Comparison of ENCODE assay signal across 9 mouse cellular contexts in genomic region chr15:78119248-78119647, GRCm38 (mm10). TPM values are rescaled to one million over a fixed set of nuclear protein-coding genes. Genes with fewer than 3 reads are reported as not detected.
A peak's percentile ranks its signal among the peaks of the same experiment; 100 is the strongest.
DNase-seq lines count a peak whose midpoint lies in the region; ATAC-seq and TF ChIP-seq lines count a peak whose summit lies in the region.
"Had no signal": no experiment of that assay in that cellular context is flagged by ENCODE, and none has a peak within 500 bp of the region (broad histone marks: within the 10 kb centered on the region; RNA-seq: fewer than 3 reads in every experiment).

No protein-coding gene starts in this region.

- no peak overlapping the region for H3K9ac ChIP-seq in liver, embryonic 11.5 days (ENCODE audit: low read depth, low read length)
- no peak overlapping the region for H3K9ac ChIP-seq in embryonic facial prominence, embryonic 15.5 days
- peak overlapping the region; percentile 85 for H3K9ac ChIP-seq in hindbrain, embryonic 14.5 days
- H3K9ac ChIP-seq in midbrain, postnatal 0 days (replicated peaks; ENCODE audit: low read length, poor library complexity, severe bottlenecking), result peak overlapping the region; percentile 83

- no peaks in the 10 kb centered on the region for H3K36me3 ChIP-seq in liver, embryonic 11.5 days (ENCODE audit: control insufficient read depth, insufficient read depth, low read length)
- no peaks in the 10 kb centered on the region for H3K36me3 ChIP-seq in embryonic facial prominence, embryonic 15.5 days
- no peaks in the 10 kb centered on the region for H3K36me3 ChIP-seq in hindbrain, embryonic 14.5 days (replicated peaks; ENCODE audit: control insufficient read depth, insufficient read depth)
- no peaks in the 10 kb centered on the region for H3K36me3 ChIP-seq in midbrain, postnatal 0 days (ENCODE audit: insufficient read depth, low read length)

- DNase-seq in liver, embryonic 11.5 days (ENCODE audit: low spot score), result no peak
- no peak for DNase-seq in liver
- peak; percentile 32 for DNase-seq in hindbrain, embryonic 14.5 days (ENCODE audit: low spot score)
- peak; percentile 44 for DNase-seq in midbrain, postnatal 0 days (ENCODE audit: low spot score)
- DNase-seq in urinary bladder, postnatal 14 days (ENCODE audit: low spot score), result no peak
- no peak for DNase-seq in T-cell, adult 2 months (ENCODE audit: low spot score)
- DNase-seq in right cerebral cortex, postnatal 4 days, result no peak

- no peak for ATAC-seq in liver, embryonic 11.5 days (replicated peaks; ENCODE audit: low FRiP score)
- ATAC-seq in embryonic facial prominence, embryonic 15.5 days (ENCODE audit: insufficient number of reproducible peaks, low FRiP score, low TSS enrichment, low read depth), result no peak
- ATAC-seq in hindbrain, embryonic 14.5 days (ENCODE audit: low FRiP score), result peak; percentile 8; the same call in 1 of the 2 replicates
- ATAC-seq in midbrain, postnatal 0 days (ENCODE audit: low FRiP score), result peak; percentile 6; the same call in 1 of the 2 replicates

- 11% methylated on average over 39 of the region's 39 CpGs for WGBS in liver, embryonic 11.5 days
- 7% methylated on average over 30 of the region's 39 CpGs for WGBS in embryonic facial prominence, embryonic 15.5 days
- WGBS in hindbrain, embryonic 14.5 days, result 4% methylated on average over 37 of the region's 39 CpGs
- 3% methylated on average over 31 of the region's 39 CpGs for WGBS in midbrain, postnatal 0 days

- peak overlapping the region; percentile 21; the same call in 1 of the 2 replicates for H3K4me3 ChIP-seq in liver, embryonic 11.5 days (ENCODE audit: low read depth, low read length)
- peak overlapping the region; percentile 25 for H3K4me3 ChIP-seq in embryonic facial prominence, embryonic 15.5 days (replicated peaks)
- peak overlapping the region; percentile 68 for H3K4me3 ChIP-seq in hindbrain, embryonic 14.5 days (replicated peaks; ENCODE audit: low read length)
- H3K4me3 ChIP-seq in midbrain, postnatal 0 days (ENCODE audit: low read depth, low read length), result peak overlapping the region; percentile 79

- H3K27me3 ChIP-seq in liver, embryonic 11.5 days (replicated peaks; ENCODE audit: control insufficient read depth, insufficient read depth, low read length), result peaks cover 21% of the 10 kb centered on the region
- peaks cover 29% of the 10 kb centered on the region for H3K27me3 ChIP-seq in embryonic facial prominence, embryonic 15.5 days
- H3K27me3 ChIP-seq in hindbrain, embryonic 14.5 days (ENCODE audit: control insufficient read depth, insufficient read depth, low read length), result no peaks in the 10 kb centered on the region
- no peaks in the 10 kb centered on the region for H3K27me3 ChIP-seq in midbrain, postnatal 0 days (ENCODE audit: insufficient read depth, low read length)

- H3K4me1 ChIP-seq in liver, embryonic 11.5 days (replicated peaks; ENCODE audit: control insufficient read depth, insufficient read depth, low read length), result no peaks in the 10 kb centered on the region
- H3K4me1 ChIP-seq in embryonic facial prominence, embryonic 15.5 days, result peaks cover 8% of the 10 kb centered on the region
- peaks cover 32% of the 10 kb centered on the region for H3K4me1 ChIP-seq in hindbrain, embryonic 14.5 days (replicated peaks; ENCODE audit: control insufficient read depth, insufficient read depth, low read length)
- peaks cover 9% of the 10 kb centered on the region; the same call in 1 of the 2 replicates for H3K4me1 ChIP-seq in midbrain, postnatal 0 days (ENCODE audit: insufficient read depth, low read length)

- no peaks in the 10 kb centered on the region for H3K9me3 ChIP-seq in liver, embryonic 11.5 days (ENCODE audit: control insufficient read depth, low read length)
- no peaks in the 10 kb centered on the region for H3K9me3 ChIP-seq in embryonic facial prominence, embryonic 15.5 days (replicated peaks)
- H3K9me3 ChIP-seq in hindbrain, embryonic 14.5 days (ENCODE audit: control insufficient read depth, low read length), result no peaks in the 10 kb centered on the region
- H3K9me3 ChIP-seq in midbrain, postnatal 0 days (ENCODE audit: low read length), result no peaks in the 10 kb centered on the region

- H3K27ac ChIP-seq in liver, embryonic 11.5 days (ENCODE audit: low read depth, low read length), result no peak overlapping the region
- no peak overlapping the region for H3K27ac ChIP-seq in embryonic facial prominence, embryonic 15.5 days (replicated peaks)
- H3K27ac ChIP-seq in hindbrain, embryonic 14.5 days, result peak overlapping the region; percentile 91
- peak overlapping the region; percentile 85 for H3K27ac ChIP-seq in midbrain, postnatal 0 days (ENCODE audit: low read depth, low read length)

- no peak for TF ChIP-seq CTCF in midbrain, postnatal 0 days (IDR thresholded peaks at IDR 0.05)

- peak overlapping the region; percentile 53 for H3K4me2 ChIP-seq in liver, embryonic 11.5 days
- H3K4me2 ChIP-seq in embryonic facial prominence, embryonic 15.5 days (replicated peaks), result peak overlapping the region; percentile 49
- H3K4me2 ChIP-seq in hindbrain, embryonic 14.5 days (replicated peaks), result peak overlapping the region; percentile 67
- H3K4me2 ChIP-seq in midbrain, postnatal 0 days (ENCODE audit: low read depth, low read length, poor library complexity, severe bottlenecking), result peak overlapping the region; percentile 75

RNA-seq across cellular contexts. Expression of gene Cacng2, which starts 0.6 kb away (rescaled TPM):
- 0.05 TPM in 1 of 2 replicates, not detected in the other for polyA plus RNA-seq in liver, embryonic 11.5 days (2014; fragmentation: Nextera tagmentation; extraction: Ambion mirVana)
- 0.04 TPM in 1 of 2 replicates, not detected in the other for polyA plus RNA-seq in embryonic facial prominence, embryonic 15.5 days (2015; fragmentation: Nextera tagmentation; extraction: Ambion mirVana)
- polyA plus RNA-seq in hindbrain, embryonic 14.5 days (2014; fragmentation: Nextera tagmentation; extraction: Ambion mirVana), result 14.7 and 15.4 TPM in 2 replicates
- total RNA-seq in midbrain, postnatal 0 days (2014; rRNA removed), result 22.3 and 22.6 TPM in 2 replicates
- 15.7 and 16.7 TPM in 2 replicates for polyA plus RNA-seq in midbrain, postnatal 0 days (2015; fragmentation: Nextera tagmentation; extraction: Ambion mirVana)
- total RNA-seq: neutrophil, adult 5-6 weeks had no signal

RNA-seq across cellular contexts. Expression of gene Ift27, which starts 54.7 kb away (rescaled TPM):
- 57.8 and 60.5 TPM in 2 replicates for polyA plus RNA-seq in liver, embryonic 11.5 days (2014; fragmentation: Nextera tagmentation; extraction: Ambion mirVana)
- polyA plus RNA-seq in embryonic facial prominence, embryonic 15.5 days (2015; fragmentation: Nextera tagmentation; extraction: Ambion mirVana), result 89.5 and 97.3 TPM in 2 replicates
- 105 and 108 TPM in 2 replicates for polyA plus RNA-seq in hindbrain, embryonic 14.5 days (2014; fragmentation: Nextera tagmentation; extraction: Ambion mirVana)
- total RNA-seq in midbrain, postnatal 0 days (2014; rRNA removed), result 29.5 and 37.3 TPM in 2 replicates
- polyA plus RNA-seq in midbrain, postnatal 0 days (2015; fragmentation: Nextera tagmentation; extraction: Ambion mirVana), result 116 and 120 TPM in 2 replicates

Comparison
In these comparisons a context has a peak if more than half of its experiments do, and no peak if none do; other contexts are left out.
1. ATAC-seq: peak in hindbrain, embryonic 14.5 days (single experiment) and midbrain, postnatal 0 days (single experiment); none in liver, embryonic 11.5 days (single experiment) and embryonic facial prominence, embryonic 15.5 days (single experiment).
2. DNase-seq: peak in hindbrain, embryonic 14.5 days (single experiment) and midbrain, postnatal 0 days (single experiment); none in liver, embryonic 11.5 days (single experiment), liver (single experiment), urinary bladder, postnatal 14 days (single experiment), T-cell, adult 2 months (single experiment) and right cerebral cortex, postnatal 4 days (single experiment).
3. H3K27ac ChIP-seq: peak in hindbrain, embryonic 14.5 days (single experiment) and midbrain, postnatal 0 days (single experiment); none in liver, embryonic 11.5 days (single experiment) and embryonic facial prominence, embryonic 15.5 days (single experiment).
4. H3K4me3 ChIP-seq: peak in every context shown above with its lines; median percentile 79 in midbrain, postnatal 0 days; 68 in hindbrain, embryonic 14.5 days; 25 in embryonic facial prominence, embryonic 15.5 days; 21 in liver, embryonic 11.5 days.
5. H3K9ac ChIP-seq: peak in hindbrain, embryonic 14.5 days (single experiment) and midbrain, postnatal 0 days (single experiment); none in liver, embryonic 11.5 days (single experiment) and embryonic facial prominence, embryonic 15.5 days (single experiment).
6. RNA of gene Cacng2, which starts 0.6 kb away (polyA plus RNA-seq): 15.7 to 16.7 TPM in midbrain, postnatal 0 days and 14.7 to 15.4 TPM in hindbrain, embryonic 14.5 days; 0.04 TPM in embryonic facial prominence, embryonic 15.5 days and 0.05 TPM in liver, embryonic 11.5 days; every median in the first group is over 10 times any median in the second.
7. Peak in every context shown above with its lines, with median percentiles within 50 percentile points of each other: H3K4me2 ChIP-seq.